9 mouse cellular contexts compared by ENCODE assay signal in genomic region chr19:47151332-47152061, GRCm38 (mm10). TPM values are rescaled to one million over a fixed set of nuclear protein-coding genes. Genes with fewer than 3 reads are reported as not detected.
DNase-seq lines count a peak whose midpoint lies in the region; TF ChIP-seq lines count a peak whose summit lies in the region.
"Had no signal": no experiment of that assay in that cellular context is flagged by ENCODE, and none has a peak within 500 bp of the region (broad histone marks: within the 10 kb centered on the region; RNA-seq: fewer than 3 reads in every experiment).

No protein-coding gene starts in this region.

- H3K27ac ChIP-seq in gastrocnemius, adult 2 months = no peak overlapping the region
- H3K27ac ChIP-seq in limb, embryonic 10.5 days = peak overlapping the region; percentile 53; the same call in 1 of the 2 replicates

- DNase-seq in gastrocnemius, adult 2 months = peak; percentile 15
- no peak for DNase-seq in gastrocnemius, postnatal 10 days
- DNase-seq in right cerebral cortex, postnatal 25 days = peak; percentile 48
- no peak for DNase-seq in right cerebral cortex, adult 2 months (ENCODE audit: low spot score in 2 of 2)
- peak; percentile 50 for DNase-seq in limb, embryonic 10.5 days (ENCODE audit: low spot score)
- DNase-seq in retina, postnatal 1 day = peak; percentile 60
- DNase-seq in urinary bladder, postnatal 25 days (ENCODE audit: low spot score) = no peak
- no peak for DNase-seq in spleen, adult 18-20 months

- H3K36me3 ChIP-seq in limb, embryonic 10.5 days = no peaks in the 10 kb centered on the region

- TF ChIP-seq CTCF in gastrocnemius, adult 2 months (IDR thresholded peaks at IDR 0.05) = no peak

- 28% methylated on average over 32 of the region's 32 CpGs for WGBS in limb, embryonic 10.5 days

- H3K4me1 ChIP-seq in limb, embryonic 10.5 days = peaks cover 26% of the 10 kb centered on the region

- intact Hi-C loops in gastrocnemius, adult 2 months (cut with DNase I) = no loop called here

- no peaks in the 10 kb centered on the region for H3K9me3 ChIP-seq in limb, embryonic 10.5 days (replicated peaks)

- peaks cover 32% of the 10 kb centered on the region for H3K27me3 ChIP-seq in limb, embryonic 10.5 days (ENCODE audit: low read depth, poor library complexity, severe bottlenecking)

- peak overlapping the region; percentile 10; the same call in 1 of the 2 replicates for H3K4me3 ChIP-seq in gastrocnemius, adult 2 months
- peak overlapping the region; percentile 44 for H3K4me3 ChIP-seq in limb, embryonic 10.5 days

RNA-seq across cellular contexts. Expression of gene Calhm3, which starts 6.1 kb away (rescaled TPM):
- not detected for total RNA-seq in gastrocnemius, adult 2 months (2021)
- not detected for total RNA-seq in gastrocnemius, postnatal 10 days (2021)
- not detected in 2 replicates for polyA plus RNA-seq in limb, embryonic 10.5 days (2016; fragmentation: Nextera tagmentation; extraction: Ambion mirVana)
- polyA plus RNA-seq: C2C12 had no signal

RNA-seq across cellular contexts. Expression of gene Calhm1, which starts 7.4 kb away (rescaled TPM):
- total RNA-seq in gastrocnemius, adult 2 months (2021) = not detected
- not detected for total RNA-seq in gastrocnemius, postnatal 10 days (2021)
- polyA plus RNA-seq in limb, embryonic 10.5 days (2016; fragmentation: Nextera tagmentation; extraction: Ambion mirVana) = not detected in 2 replicates
- polyA plus RNA-seq: C2C12 had no signal

RNA-seq across cellular contexts. Expression of gene Calhm2, which starts 13.4 kb away (rescaled TPM):
- total RNA-seq in gastrocnemius, adult 2 months (2021) = 1 to 10 TPM; 1.6 to 2.3 TPM
- 1 to 10 TPM; 3.1 to 4.1 TPM for total RNA-seq in gastrocnemius, postnatal 10 days (2021)
- 2.8 and 3.7 TPM in 2 replicates for polyA plus RNA-seq in limb, embryonic 10.5 days (2016; fragmentation: Nextera tagmentation; extraction: Ambion mirVana)

RNA-seq across cellular contexts. Expression of gene Neurl1a, which starts 27.1 kb away (rescaled TPM):
- total RNA-seq in gastrocnemius, adult 2 months (2021) = 100 to 1,000 TPM; 124 to 133 TPM
- 10 to 100 TPM; 49.9 to 64.5 TPM for total RNA-seq in gastrocnemius, postnatal 10 days (2021)
- polyA plus RNA-seq in limb, embryonic 10.5 days (2016; fragmentation: Nextera tagmentation; extraction: Ambion mirVana) = 5.7 and 7.7 TPM in 2 replicates

Comparison
In these comparisons a context has a peak if more than half of its experiments do, and no peak if none do; other contexts are left out.
1. DNase-seq: peak in gastrocnemius, adult 2 months (single experiment), right cerebral cortex, postnatal 25 days (single experiment), limb, embryonic 10.5 days (single experiment) and retina, postnatal 1 day (single experiment); none in gastrocnemius, postnatal 10 days (single experiment), right cerebral cortex, adult 2 months (0 of 2), urinary bladder, postnatal 25 days (single experiment) and spleen, adult 18-20 months (0 of 2).